Comparison of ENCODE assay signal across 8 mouse cellular contexts in the genomic region with DNA sequence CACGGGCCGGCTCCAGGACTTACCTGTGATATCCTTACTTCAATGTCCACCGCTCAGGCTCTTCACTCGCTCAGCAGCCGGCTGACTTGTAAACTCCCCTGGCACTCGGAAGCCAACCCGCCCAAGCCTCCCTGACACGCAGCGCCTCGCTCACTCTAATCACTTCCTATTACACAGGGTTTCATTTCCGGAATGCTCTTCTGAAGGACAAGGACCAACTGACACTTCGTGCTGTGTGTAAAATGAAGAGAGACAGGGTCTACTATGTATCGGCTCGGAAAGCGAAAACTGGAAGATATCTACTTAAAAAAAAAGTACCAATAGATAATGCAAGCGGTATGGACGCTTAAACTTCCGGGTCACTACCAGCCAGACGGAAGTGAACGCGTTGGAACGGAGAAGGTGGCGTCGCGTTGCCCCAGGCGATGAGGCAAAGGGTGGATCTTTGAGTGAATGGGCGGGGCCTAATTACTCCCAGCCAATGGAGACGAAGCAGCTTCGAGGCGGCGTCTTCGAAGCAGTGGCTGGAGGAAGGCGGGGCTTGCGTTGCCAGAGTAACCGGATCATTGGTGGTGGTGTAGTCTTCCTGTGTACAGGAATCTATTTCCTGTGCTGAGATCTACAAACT. TPM values are rescaled to one million over a fixed set of nuclear protein-coding genes. Genes with fewer than 3 reads are reported as not detected.
DNase-seq lines count a peak whose midpoint lies in the region; ATAC-seq lines count a peak whose summit lies in the region.

A gene (minus strand): TSS at position 366 of the 628 bp plus-strand sequence.

- peaks cover 0 to 4% of the 10 kb centered on the region in 2 experiments; a peak in 2 of 4 replicates for H3K4me1 ChIP-seq in heart, embryonic 14.5 days (ENCODE audit: control insufficient read depth in 2 of 2, insufficient read depth in 2 of 2, low read length in 2 of 2)
- H3K4me1 ChIP-seq in liver, embryonic 13.5 days (replicated peaks): peaks cover 18% of the 10 kb centered on the region
- H3K4me1 ChIP-seq in stomach, embryonic 16.5 days (ENCODE audit: control insufficient read depth, insufficient read depth, low read length): peaks cover 12% of the 10 kb centered on the region

- H3K27ac ChIP-seq in heart, embryonic 14.5 days (replicated peaks in 1 of 2; ENCODE audit: control insufficient read depth in 1 of 2, insufficient read depth in 1 of 2, low read depth in 2 of 2, low read length in 2 of 2): peak within 1 kb of the TSS; percentile 77 to 82
- H3K27ac ChIP-seq in liver, embryonic 13.5 days: peak within 1 kb of the TSS; percentile 80
- H3K27ac ChIP-seq in stomach, embryonic 16.5 days (ENCODE audit: low read length): peak within 1 kb of the TSS; percentile 82

- peak; percentile 98 for ATAC-seq in CD4-positive, CD25-positive, alpha-beta regulatory T cell, adult 4 months
- peak; percentile 97 for ATAC-seq in heart, embryonic 14.5 days (ENCODE audit: insufficient number of reproducible peaks, insufficient read depth, low FRiP score, low read depth)
- peak; percentile 99 for ATAC-seq in liver, embryonic 13.5 days (ENCODE audit: low read depth)
- peak; percentile 98 for ATAC-seq in stomach, embryonic 16.5 days (ENCODE audit: insufficient read depth, low FRiP score)

- peak within 1 kb of the TSS; percentile 83 for H3K4me2 ChIP-seq in heart, embryonic 14.5 days (ENCODE audit: low read length)
- H3K4me2 ChIP-seq in liver, embryonic 13.5 days: peak within 1 kb of the TSS; percentile 89
- H3K4me2 ChIP-seq in stomach, embryonic 16.5 days (ENCODE audit: low read depth, low read length): peak within 1 kb of the TSS; percentile 88

- H3K27me3 ChIP-seq in heart, embryonic 14.5 days (ENCODE audit: control insufficient read depth, insufficient read depth, low read length): no peaks in the 10 kb centered on the region
- no peaks in the 10 kb centered on the region for H3K27me3 ChIP-seq in liver, embryonic 13.5 days
- no peaks in the 10 kb centered on the region for H3K27me3 ChIP-seq in stomach, embryonic 16.5 days (ENCODE audit: control insufficient read depth, insufficient read depth, low read length)

- peak within 1 kb of the TSS; percentile 88 for H3K9ac ChIP-seq in heart, embryonic 14.5 days (ENCODE audit: low read length)
- H3K9ac ChIP-seq in liver, embryonic 13.5 days: peak within 1 kb of the TSS; percentile 85
- H3K9ac ChIP-seq in stomach, embryonic 16.5 days (ENCODE audit: low read length): peak within 1 kb of the TSS; percentile 85

- H3K4me3 ChIP-seq in heart, embryonic 14.5 days (ENCODE audit: control insufficient read depth in 1 of 2, insufficient read depth in 1 of 2, low read depth in 1 of 2, low read length in 2 of 2): peak within 1 kb of the TSS; percentile 95 to 97
- H3K4me3 ChIP-seq in liver, embryonic 13.5 days (replicated peaks): peak within 1 kb of the TSS; percentile 73
- H3K4me3 ChIP-seq in stomach, embryonic 16.5 days (replicated peaks; ENCODE audit: low read length): peak within 1 kb of the TSS; percentile 99

- H3K36me3 ChIP-seq in heart, embryonic 14.5 days (ENCODE audit: control insufficient read depth, insufficient read depth, low read length): peaks cover 23% of the 10 kb centered on the region
- peaks cover 9% of the 10 kb centered on the region for H3K36me3 ChIP-seq in liver, embryonic 13.5 days
- peaks cover 2% of the 10 kb centered on the region; the same call in 1 of the 2 replicates for H3K36me3 ChIP-seq in stomach, embryonic 16.5 days (ENCODE audit: control insufficient read depth, insufficient read depth, low read length)

- WGBS in heart, embryonic 14.5 days: under 1% methylated on average over 35 of the region's 35 CpGs
- under 1% methylated on average over 35 of the region's 35 CpGs for WGBS in liver, embryonic 13.5 days (ENCODE audit: insufficient replicate concordance)
- WGBS in stomach, embryonic 16.5 days: under 1% methylated on average over 35 of the region's 35 CpGs

- H3K9me3 ChIP-seq in heart, embryonic 14.5 days (ENCODE audit: control insufficient read depth, low read length): no peaks in the 10 kb centered on the region
- H3K9me3 ChIP-seq in liver, embryonic 13.5 days (replicated peaks): no peaks in the 10 kb centered on the region
- no peaks in the 10 kb centered on the region for H3K9me3 ChIP-seq in stomach, embryonic 16.5 days (replicated peaks; ENCODE audit: control insufficient read depth, low read length)

- DNase-seq in c-Kit-negative CD71-positive TER-119-positive erythroid progenitor cells, embryonic 14.5 days (ENCODE audit: low read depth, low spot score): peak; percentile 99
- DNase-seq in fibroblast of lung, adult 2 months (ENCODE audit: low read depth): peak; percentile 98
- peak; percentile 99 for DNase-seq in kidney, postnatal 14 days
- peak; percentile 97 for DNase-seq in liver, embryonic 13.5 days
- peak; percentile 97 for DNase-seq in neural tube, embryonic 10.5 days (ENCODE audit: extremely low spot score, low spot score)

RNA-seq across cellular contexts. Expression of the gene that starts here (rescaled TPM):
- 10 to 100 TPM; 25.1 to 27.2 TPM for polyA plus RNA-seq in CD4-positive, CD25-positive, alpha-beta regulatory T cell, adult 4 months (2017; shearing (Covaris generic))
- 27.2 and 28.5 TPM in 2 replicates for polyA plus RNA-seq in heart, embryonic 14.5 days (2014; fragmentation: Nextera tagmentation; extraction: Ambion mirVana)
- 12.1 and 14.2 TPM in 2 replicates for polyA plus RNA-seq in liver, embryonic 13.5 days (2015; fragmentation: Nextera tagmentation; extraction: Ambion mirVana)
- 34.3 and 39.2 TPM in 2 replicates for polyA plus RNA-seq in stomach, embryonic 16.5 days (2015; fragmentation: Nextera tagmentation; extraction: Ambion mirVana)

Comparison
In these comparisons a context has a peak if more than half of its experiments do, and no peak if none do; other contexts are left out.
1. Peak in every context shown above with its lines: DNase-seq, ATAC-seq, H3K4me3 ChIP-seq and H3K27ac ChIP-seq.